Mouse (Mus musculus): Measurements from ENCODE around the gene Slc52a3. TPM values are rescaled to one million over a fixed set of nuclear protein-coding genes. Genes with fewer than 3 reads are reported as not detected.

Slc52a3 gene
- polyA plus RNA-seq, 1 experiment from 2014 or later: 2.8 TPM

DNA sequence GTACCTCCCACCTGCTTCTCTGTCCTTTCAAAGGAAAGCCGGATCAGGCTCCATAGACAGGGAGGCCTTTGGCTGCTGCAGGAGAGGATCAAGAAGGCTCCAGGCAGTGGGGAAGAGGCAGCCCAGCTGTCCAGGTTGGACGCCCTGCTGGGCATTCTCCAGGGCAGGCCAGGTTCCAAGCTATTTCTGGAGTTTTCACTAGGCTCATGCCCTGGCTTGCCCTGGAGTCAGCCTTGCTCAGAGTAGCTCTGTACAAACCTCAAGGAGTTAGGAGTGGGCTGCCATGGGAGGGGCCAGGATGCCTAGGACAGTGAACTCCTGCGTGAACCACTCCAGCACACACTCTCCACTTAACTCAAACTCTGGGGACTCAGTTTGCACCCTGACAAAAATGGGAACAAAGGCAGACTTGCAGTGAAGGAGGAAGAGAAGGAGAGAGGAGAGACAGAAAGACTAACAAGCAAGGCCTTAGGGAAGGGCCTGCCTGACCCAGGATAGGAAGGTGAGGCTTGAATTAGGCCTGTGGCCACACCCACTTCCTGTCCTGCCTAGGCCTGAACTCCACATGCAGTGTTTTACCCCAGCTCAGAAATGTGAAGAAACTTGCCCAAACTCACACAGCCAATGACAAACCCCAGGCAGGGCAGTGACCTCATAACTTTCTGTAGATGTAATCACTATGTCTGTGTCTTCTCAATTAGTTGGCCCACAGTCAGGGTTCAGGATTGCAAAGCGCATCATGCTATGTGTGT, 18.4 kb upstream of the Slc52a3 start:
- H3K9ac ChIP-seq (ENCODE audit: low read depth, low read length): no peak overlapping the region
- ATAC-seq (ENCODE audit: low read depth): no peak
- no peaks in the 10 kb centered on the region for H3K36me3 ChIP-seq (ENCODE audit: control insufficient read depth, insufficient read depth, low read length)
- no peaks in the 10 kb centered on the region for H3K9me3 ChIP-seq (ENCODE audit: control insufficient read depth, low read length)
- no peak overlapping the region for H3K27ac ChIP-seq (replicated peaks; ENCODE audit: low read depth, low read length)
- H3K27me3 ChIP-seq (replicated peaks; ENCODE audit: control insufficient read depth, insufficient read depth, low read length): peaks cover 19% of the 10 kb centered on the region
- no peak overlapping the region for H3K4me3 ChIP-seq (ENCODE audit: low read depth, low read length)
- peaks cover 24% of the 10 kb centered on the region for H3K4me1 ChIP-seq (ENCODE audit: control insufficient read depth, insufficient read depth, low read length)
- H3K4me2 ChIP-seq (ENCODE audit: low read depth, low read length): no peak overlapping the region
- WGBS: 74% methylated on average over 4 of the region's 4 CpGs
- DNase-seq (ENCODE audit: low spot score): no peak

GRCm38 (mm10) chr2:151978494-151978893, 17.8 kb upstream of the Slc52a3 start:
- 59% methylated on average over 6 of the region's 6 CpGs for WGBS
- Histone ChIP-seq H3K4me2 (ENCODE audit: low read depth, low read length) (peak overlapping the region; percentile 70), H3K9ac (ENCODE audit: low read depth, low read length) (no peak overlapping the region), H3K27me3 (replicated peaks; ENCODE audit: control insufficient read depth, insufficient read depth, low read length) (peaks cover 13% of the 10 kb centered on the region; the same call in 1 of the 2 replicates), H3K36me3 (ENCODE audit: control insufficient read depth, insufficient read depth, low read length) (no peaks in the 10 kb centered on the region), H3K4me1 (ENCODE audit: control insufficient read depth, insufficient read depth, low read length) (peaks cover 24% of the 10 kb centered on the region), H3K4me3 (ENCODE audit: low read depth, low read length) (0 out of 2 replicates have a peak overlapping the region, but pooled peaks have one; percentile 79), H3K9me3 (ENCODE audit: control insufficient read depth, low read length) (no peaks in the 10 kb centered on the region), H3K27ac (replicated peaks; ENCODE audit: low read depth, low read length) (no peak overlapping the region)
- ATAC-seq (ENCODE audit: low read depth) (no peak), DNase-seq (ENCODE audit: low spot score) (no peak)

GRCm38 (mm10) chr2:151979470-151980354, 16.6 kb upstream of the Slc52a3 start, which contains the start of gene Fam110a:
TSS of gene Fam110a (minus strand) at chr2:151980219.
- Histone ChIP-seq H3K4me1 (ENCODE audit: control insufficient read depth, insufficient read depth, low read length) (peaks cover 24% of the 10 kb centered on the region), H3K4me3 (ENCODE audit: low read depth, low read length) (peak within 1 kb of the TSS; percentile 79), H3K9ac (ENCODE audit: low read depth, low read length) (peak within 1 kb of the TSS; percentile 84), H3K27ac (replicated peaks; ENCODE audit: low read depth, low read length) (peak within 1 kb of the TSS; percentile 33; the same call in 1 of the 2 replicates), H3K27me3 (replicated peaks; ENCODE audit: control insufficient read depth, insufficient read depth, low read length) (0 out of 2 replicates have a peak, but pooled peaks cover 1% of the 10 kb centered on the region), H3K4me2 (ENCODE audit: low read depth, low read length) (peak within 1 kb of the TSS; percentile 70), H3K36me3 (ENCODE audit: control insufficient read depth, insufficient read depth, low read length) (no peaks in the 10 kb centered on the region), H3K9me3 (ENCODE audit: control insufficient read depth, low read length) (no peaks in the 10 kb centered on the region)
- peak; percentile 86 for ATAC-seq (ENCODE audit: low read depth)
- peak; percentile 93 for DNase-seq (ENCODE audit: low spot score)
- 0% methylated on average over 22 of the region's 46 CpGs for WGBS

DNA sequence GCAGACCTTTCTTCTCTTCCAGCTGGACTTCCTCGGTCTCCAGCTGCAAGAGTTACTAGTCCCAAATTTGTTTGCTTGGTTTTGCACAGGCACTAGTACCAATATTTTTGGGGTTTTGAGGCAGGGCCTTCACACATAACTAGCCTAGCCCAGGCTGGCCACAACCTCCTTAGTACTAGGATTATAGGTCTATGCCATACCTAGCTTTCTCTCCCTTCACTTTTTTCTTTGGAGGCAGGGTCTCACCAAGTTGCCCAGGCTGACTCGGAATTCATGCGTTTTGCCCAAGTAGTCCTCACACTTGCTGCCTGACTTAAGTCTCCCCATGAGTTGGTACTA, 16.0 kb upstream of the Slc52a3 start:
- Histone ChIP-seq H3K9ac (ENCODE audit: low read depth, low read length) (peak overlapping the region; percentile 84), H3K27me3 (replicated peaks; ENCODE audit: control insufficient read depth, insufficient read depth, low read length) (no peaks in the 10 kb centered on the region), H3K4me3 (ENCODE audit: low read depth, low read length) (peak overlapping the region; percentile 79), H3K27ac (replicated peaks; ENCODE audit: low read depth, low read length) (0 out of 2 replicates have a peak overlapping the region, but pooled peaks have one; percentile 33), H3K9me3 (ENCODE audit: control insufficient read depth, low read length) (no peaks in the 10 kb centered on the region), H3K4me1 (ENCODE audit: control insufficient read depth, insufficient read depth, low read length) (peaks cover 25% of the 10 kb centered on the region), H3K4me2 (ENCODE audit: low read depth, low read length) (peak overlapping the region; percentile 70), H3K36me3 (ENCODE audit: control insufficient read depth, insufficient read depth, low read length) (no peaks in the 10 kb centered on the region)
- 41% methylated on average over 3 of the region's 3 CpGs for WGBS
- 0 out of 2 replicates have a peak, but pooled peaks have one; percentile 16 for ATAC-seq (ENCODE audit: low read depth)
- no peak for DNase-seq (ENCODE audit: low spot score)

DNA sequence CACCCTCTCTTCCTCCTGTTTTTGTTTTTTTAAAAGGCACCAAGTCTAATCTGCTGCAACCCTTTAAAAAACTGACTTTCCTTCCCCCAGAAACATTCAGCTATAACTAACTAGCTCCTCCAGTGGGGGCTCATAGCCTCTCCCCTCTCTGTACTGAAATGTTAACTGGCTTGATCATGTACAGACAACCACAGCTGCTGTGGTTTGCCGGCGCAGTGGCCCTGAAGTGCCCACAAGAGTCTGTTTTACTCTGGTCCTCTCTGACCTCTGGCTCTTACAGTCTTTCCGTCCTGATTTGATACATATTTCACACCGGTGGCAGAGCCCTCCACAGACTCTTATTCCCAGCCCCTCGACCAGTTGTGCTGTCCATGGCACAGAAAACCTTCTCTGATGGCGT, 15.0 kb upstream of the Slc52a3 start:
- H3K27me3 ChIP-seq (replicated peaks; ENCODE audit: control insufficient read depth, insufficient read depth, low read length): no peaks in the 10 kb centered on the region
- H3K4me2 ChIP-seq (ENCODE audit: low read depth, low read length): no peak overlapping the region
- WGBS: 65% methylated on average over 6 of the region's 6 CpGs
- no peak overlapping the region for H3K27ac ChIP-seq (replicated peaks; ENCODE audit: low read depth, low read length)
- H3K4me1 ChIP-seq (ENCODE audit: control insufficient read depth, insufficient read depth, low read length): peaks cover 29% of the 10 kb centered on the region
- H3K9me3 ChIP-seq (ENCODE audit: control insufficient read depth, low read length): no peaks in the 10 kb centered on the region
- no peak overlapping the region for H3K4me3 ChIP-seq (ENCODE audit: low read depth, low read length)
- no peak overlapping the region for H3K9ac ChIP-seq (ENCODE audit: low read depth, low read length)
- no peak for ATAC-seq (ENCODE audit: low read depth)
- H3K36me3 ChIP-seq (ENCODE audit: control insufficient read depth, insufficient read depth, low read length): no peaks in the 10 kb centered on the region
- DNase-seq (ENCODE audit: low spot score): no peak

GRCm38 (mm10) chr2:151982476-151982875, 13.8 kb upstream of the Slc52a3 start:
- DNase-seq (ENCODE audit: low spot score) (peak; percentile 35), ATAC-seq (ENCODE audit: low read depth) (no peak)
- peaks cover 29% of the 10 kb centered on the region for H3K4me1 ChIP-seq (ENCODE audit: control insufficient read depth, insufficient read depth, low read length)
- no peak overlapping the region for H3K9ac ChIP-seq (ENCODE audit: low read depth, low read length)
- H3K4me3 ChIP-seq (ENCODE audit: low read depth, low read length): no peak overlapping the region
- H3K27ac ChIP-seq (replicated peaks; ENCODE audit: low read depth, low read length): no peak overlapping the region
- H3K36me3 ChIP-seq (ENCODE audit: control insufficient read depth, insufficient read depth, low read length): no peaks in the 10 kb centered on the region
- H3K9me3 ChIP-seq (ENCODE audit: control insufficient read depth, low read length): no peaks in the 10 kb centered on the region
- no peak overlapping the region for H3K4me2 ChIP-seq (ENCODE audit: low read depth, low read length)
- H3K27me3 ChIP-seq (replicated peaks; ENCODE audit: control insufficient read depth, insufficient read depth, low read length): no peaks in the 10 kb centered on the region

- no peak for ATAC-seq (ENCODE audit: low read depth)
- Histone ChIP-seq H3K9me3 (ENCODE audit: control insufficient read depth, low read length) (no peaks in the 10 kb centered on the region), H3K4me1 (ENCODE audit: control insufficient read depth, insufficient read depth, low read length) (peaks cover 18% of the 10 kb centered on the region), H3K9ac (ENCODE audit: low read depth, low read length) (no peak overlapping the region), H3K4me2 (ENCODE audit: low read depth, low read length) (no peak overlapping the region), H3K27ac (replicated peaks; ENCODE audit: low read depth, low read length) (peak overlapping the region; percentile 50), H3K4me3 (ENCODE audit: low read depth, low read length) (no peak overlapping the region), H3K27me3 (replicated peaks; ENCODE audit: control insufficient read depth, insufficient read depth, low read length) (no peaks in the 10 kb centered on the region), H3K36me3 (ENCODE audit: control insufficient read depth, insufficient read depth, low read length) (no peaks in the 10 kb centered on the region)
- DNase-seq (ENCODE audit: low spot score): peak; percentile 68
- 45% methylated on average over 9 of the region's 9 CpGs for WGBS
These were observed 12.3 kb upstream of the Slc52a3 start for GRCm38 (mm10) chr2:151984019-151984418.

GRCm38 (mm10) chr2:151985426-151986172, 10.7 kb upstream of the Slc52a3 start:
- no peak for DNase-seq (ENCODE audit: low spot score)
- no peak overlapping the region for H3K27ac ChIP-seq (replicated peaks; ENCODE audit: low read depth, low read length)
- no peak overlapping the region for H3K9ac ChIP-seq (ENCODE audit: low read depth, low read length)
- H3K9me3 ChIP-seq (ENCODE audit: control insufficient read depth, low read length): no peaks in the 10 kb centered on the region
- peaks cover 10% of the 10 kb centered on the region for H3K4me1 ChIP-seq (ENCODE audit: control insufficient read depth, insufficient read depth, low read length)
- H3K36me3 ChIP-seq (ENCODE audit: control insufficient read depth, insufficient read depth, low read length): no peaks in the 10 kb centered on the region
- no peaks in the 10 kb centered on the region for H3K27me3 ChIP-seq (replicated peaks; ENCODE audit: control insufficient read depth, insufficient read depth, low read length)
- H3K4me3 ChIP-seq (ENCODE audit: low read depth, low read length): no peak overlapping the region
- ATAC-seq (ENCODE audit: low read depth): no peak
- H3K4me2 ChIP-seq (ENCODE audit: low read depth, low read length): no peak overlapping the region
- 59% methylated on average over 7 of the region's 7 CpGs for WGBS

Measured in embryonic facial prominence, embryonic 14.5 days (tissue).